Mouse (Mus musculus) layer of hippocampus, postnatal 25 days (tissue): ENCODE results near the gene Smad3. TPM values are rescaled to one million over a fixed set of nuclear protein-coding genes. Genes with fewer than 3 reads are reported as not detected.

Source experiments
- DNase-seq, 2 experiments: peaks; one replicate each; pipeline ENCODE4 v3.0.0; 2022; ENCODE audit warnings: mixed read lengths in 2 of 2, low spot score in 1 of 2; ENCODE audit errors: extremely low spot score in 1 of 2
- total RNA-seq, 2 experiments: library from RNA; stranded (reverse); gene quantifications; 2 replicates each; pipeline ENCODE4 v1.2.3; 2021

Smad3 gene
- total RNA-seq, 2 experiments from 2014 or later, result 38.0 to 44.6 TPM

GRCm38 (mm10) chr9:63668621-63669020 is 89.2 kb downstream of the Smad3 start:
- no peak for DNase-seq

- DNase-seq, result no peak
Measured at GRCm38 (mm10) chr9:63667373-63667724, 90.4 kb downstream of the Smad3 start.

- no peak for DNase-seq
Measured at GRCm38 (mm10) chr9:63666612-63667372, 91.0 kb downstream of the Smad3 start.

DNA sequence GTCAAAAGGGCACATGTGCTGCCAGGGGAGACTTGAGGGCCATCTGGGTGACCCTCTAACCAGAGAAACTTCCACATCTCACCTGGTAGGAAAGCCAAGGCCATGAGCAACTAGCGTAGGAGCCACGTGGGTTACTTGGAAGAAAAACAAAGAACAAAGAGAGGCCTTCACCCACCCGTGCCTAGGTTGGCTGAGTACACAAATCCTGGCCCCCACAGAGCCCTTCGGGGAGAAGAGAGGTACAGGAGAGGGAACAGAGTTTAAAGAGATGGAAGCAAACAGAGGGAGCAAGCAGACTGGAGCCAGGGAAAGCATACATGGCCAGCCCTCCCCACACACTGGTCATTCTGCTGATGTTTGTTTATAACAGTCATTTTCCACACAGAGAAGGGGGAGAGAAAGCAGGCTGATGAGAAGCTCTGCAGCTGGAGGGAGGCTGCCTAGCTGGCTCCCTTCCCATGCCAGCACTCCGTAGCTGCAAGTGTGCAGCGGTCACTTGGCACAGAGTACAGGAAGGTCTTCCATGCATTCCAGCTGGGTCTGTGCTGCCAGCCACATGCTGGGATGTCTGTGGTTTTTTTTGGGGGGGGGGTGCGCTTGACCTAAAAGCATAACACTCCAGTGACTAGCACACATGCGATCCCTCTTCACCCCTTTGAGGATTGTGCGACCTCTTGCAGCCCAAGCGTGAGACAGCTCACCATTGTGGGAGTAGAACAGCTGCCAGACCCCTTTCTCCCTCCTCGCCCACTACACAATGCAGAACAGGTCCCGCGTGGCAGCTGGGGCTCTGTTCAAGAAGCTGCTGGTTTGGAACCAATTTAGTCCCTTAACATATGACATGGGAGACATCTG is 92.8 kb downstream of the Smad3 start:
- no peak for DNase-seq

DNA sequence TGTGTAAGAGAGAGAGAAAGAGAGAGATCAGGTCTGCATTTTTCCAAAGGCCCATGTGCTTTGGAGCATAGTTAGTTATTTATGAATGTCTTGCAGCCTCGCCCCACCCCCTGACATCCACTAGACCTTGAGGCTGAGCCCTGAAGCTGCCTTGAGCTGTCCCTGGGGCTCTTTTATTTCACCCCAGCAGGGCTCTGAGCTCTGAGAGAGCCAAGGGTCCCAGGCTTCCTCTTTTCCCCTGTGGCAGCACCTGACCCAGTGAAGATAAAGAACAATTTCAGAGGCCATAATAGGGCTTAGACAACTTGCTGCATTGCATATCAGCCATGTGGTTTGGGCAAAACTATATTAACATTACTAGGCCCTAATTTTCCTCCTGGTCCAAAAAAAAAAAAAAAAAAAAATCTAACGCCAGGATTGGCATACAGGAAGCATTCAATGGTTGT is 93.5 kb downstream of the Smad3 start:
- no peak for DNase-seq

- no peak for DNase-seq
Measured at GRCm38 (mm10) chr9:63663222-63663621, 94.6 kb downstream of the Smad3 start.

- no peak for DNase-seq
Measured at GRCm38 (mm10) chr9:63662759-63663158, 95.0 kb downstream of the Smad3 start.

DNA sequence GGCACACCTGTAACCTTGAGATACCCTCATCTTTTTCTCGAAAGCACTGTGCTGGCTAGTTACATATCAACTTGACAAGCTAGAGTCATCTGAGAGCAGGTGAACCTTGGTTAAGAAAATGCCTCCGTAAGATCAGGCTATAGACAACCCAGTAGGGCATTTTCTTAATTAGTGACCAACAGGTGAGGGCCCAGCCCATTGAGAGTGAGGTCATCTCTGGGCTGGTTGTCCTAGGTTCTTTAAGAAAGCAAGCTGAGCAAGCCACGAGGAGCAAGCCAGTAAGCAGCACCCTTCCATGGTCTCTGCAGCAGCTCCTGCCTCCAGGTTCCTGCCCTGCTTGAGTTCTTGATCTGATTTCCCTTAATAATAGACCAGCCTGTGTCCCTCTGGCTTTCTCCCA is 97.1 kb downstream of the Smad3 start:
- no peak for DNase-seq

GRCm38 (mm10) chr9:63660061-63660460 is 97.7 kb downstream of the Smad3 start:
- no peak for DNase-seq

DNA sequence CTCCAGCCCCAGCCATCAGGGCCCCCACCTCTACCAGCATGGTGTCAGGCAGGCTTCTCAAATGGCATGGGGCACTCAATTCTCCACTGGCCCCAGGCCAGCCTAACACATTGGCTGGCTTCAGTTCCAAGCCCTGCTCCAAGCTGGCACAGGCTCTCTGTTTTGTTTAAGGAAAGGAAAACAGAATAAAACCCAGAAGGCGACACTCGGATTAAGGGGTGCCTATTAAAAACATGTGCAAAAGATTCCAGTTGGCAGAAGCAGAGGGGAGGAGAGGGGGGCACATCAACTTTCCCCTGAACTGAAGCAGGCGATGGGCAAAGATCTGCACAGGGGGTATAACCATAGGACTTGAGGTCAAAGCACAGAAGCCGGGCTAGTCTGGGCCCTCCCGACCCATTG is 98.8 kb downstream of the Smad3 start:
- no peak for DNase-seq

DNA sequence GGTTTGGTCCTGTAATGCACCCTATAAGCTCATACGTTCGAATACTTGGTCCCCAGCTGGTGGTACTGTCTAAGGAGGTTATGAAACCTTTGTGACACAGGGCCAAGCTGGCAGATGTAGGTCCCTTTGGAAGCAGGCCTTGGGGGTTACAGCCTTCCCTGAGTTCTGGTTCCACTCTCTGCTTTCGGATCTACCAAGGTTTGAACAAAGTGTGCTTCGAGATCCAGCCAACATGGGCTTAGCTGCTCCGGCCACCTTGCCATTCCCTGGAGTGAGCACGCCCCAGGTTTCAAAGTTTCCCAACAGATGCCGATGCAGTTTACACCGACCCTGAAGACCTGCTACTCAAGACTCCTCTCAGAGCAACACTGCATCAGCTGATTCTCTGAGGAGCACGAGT is 99.4 kb downstream of the Smad3 start:
- DNase-seq, result no peak

GRCm38 (mm10) chr9:63657167-63657566 is 100.6 kb downstream of the Smad3 start:
- DNase-seq, result no peak

GRCm38 (mm10) chr9:63655092-63655491 is 102.7 kb downstream of the Smad3 start:
- no peak for DNase-seq

DNA sequence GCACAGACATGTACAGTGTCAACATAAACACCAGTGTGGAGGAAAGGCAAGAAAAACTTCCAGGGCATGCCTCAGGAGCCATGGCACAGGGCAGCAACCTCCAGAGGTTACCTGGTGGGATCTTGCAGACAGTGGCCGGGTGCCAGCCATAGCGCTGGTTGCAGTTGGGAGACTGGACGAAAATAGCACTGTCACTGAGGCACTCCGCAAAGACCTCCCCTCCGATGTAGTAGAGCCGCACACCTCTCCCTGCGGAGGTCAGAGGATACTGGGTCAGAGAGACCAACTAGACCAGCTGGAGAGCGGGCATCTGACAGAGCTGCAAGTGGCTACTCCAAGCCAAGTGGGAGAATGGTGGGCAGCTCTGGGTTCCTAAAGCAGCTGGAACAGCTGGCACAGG is 103.2 kb downstream of the Smad3 start:
- no peak for DNase-seq

- peak in 1 of 2 experiments; percentile 36 for DNase-seq
Measured at GRCm38 (mm10) chr9:63653666-63654065, 104.1 kb downstream of the Smad3 start.

DNA sequence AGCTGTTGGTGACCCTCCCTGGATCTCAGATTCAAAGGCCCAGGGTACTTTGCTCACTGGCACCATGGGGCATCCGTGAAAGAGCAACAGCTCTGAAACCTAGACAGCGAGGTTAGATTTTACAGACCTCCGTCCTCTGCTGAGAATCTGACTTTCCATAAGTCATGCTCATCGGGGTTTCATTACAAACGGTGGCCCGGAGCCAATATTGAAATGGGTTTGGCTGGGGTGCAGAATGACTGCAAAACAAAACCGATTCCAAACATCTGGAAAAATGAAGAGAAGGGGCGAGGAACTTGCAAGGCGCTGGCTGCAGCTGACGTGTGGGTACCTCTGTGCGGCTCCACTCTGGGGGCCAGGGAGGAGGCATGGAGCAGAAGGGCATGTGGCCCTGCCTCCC is 106.2 kb downstream of the Smad3 start:
- DNase-seq, result no peak

DNA sequence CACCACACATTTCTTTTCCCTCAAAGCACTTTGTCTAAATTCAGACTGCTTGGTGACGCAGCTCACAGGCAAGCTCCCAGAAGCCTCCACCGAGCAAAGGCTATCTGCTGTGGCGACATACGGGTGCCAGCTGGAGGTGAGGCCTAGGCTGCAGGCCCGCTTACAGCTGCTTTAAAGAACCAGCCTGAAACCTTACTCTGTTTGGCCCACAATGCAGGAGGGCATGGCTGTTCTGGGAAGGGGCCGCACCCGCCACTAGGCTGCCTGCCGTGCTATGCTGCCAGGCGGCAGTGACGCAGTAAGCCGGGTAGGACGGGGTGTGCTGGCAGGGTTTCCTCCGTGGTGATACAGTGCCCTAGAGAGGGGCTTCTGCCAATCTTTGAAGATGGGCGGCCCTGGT is 106.9 kb downstream of the Smad3 start:
- no peak for DNase-seq

GRCm38 (mm10) chr9:63649841-63650545 is 107.8 kb downstream of the Smad3 start:
- no peak for DNase-seq

- DNase-seq, result no peak
Measured at GRCm38 (mm10) chr9:63648520-63648918, 109.3 kb downstream of the Smad3 start.

DNA sequence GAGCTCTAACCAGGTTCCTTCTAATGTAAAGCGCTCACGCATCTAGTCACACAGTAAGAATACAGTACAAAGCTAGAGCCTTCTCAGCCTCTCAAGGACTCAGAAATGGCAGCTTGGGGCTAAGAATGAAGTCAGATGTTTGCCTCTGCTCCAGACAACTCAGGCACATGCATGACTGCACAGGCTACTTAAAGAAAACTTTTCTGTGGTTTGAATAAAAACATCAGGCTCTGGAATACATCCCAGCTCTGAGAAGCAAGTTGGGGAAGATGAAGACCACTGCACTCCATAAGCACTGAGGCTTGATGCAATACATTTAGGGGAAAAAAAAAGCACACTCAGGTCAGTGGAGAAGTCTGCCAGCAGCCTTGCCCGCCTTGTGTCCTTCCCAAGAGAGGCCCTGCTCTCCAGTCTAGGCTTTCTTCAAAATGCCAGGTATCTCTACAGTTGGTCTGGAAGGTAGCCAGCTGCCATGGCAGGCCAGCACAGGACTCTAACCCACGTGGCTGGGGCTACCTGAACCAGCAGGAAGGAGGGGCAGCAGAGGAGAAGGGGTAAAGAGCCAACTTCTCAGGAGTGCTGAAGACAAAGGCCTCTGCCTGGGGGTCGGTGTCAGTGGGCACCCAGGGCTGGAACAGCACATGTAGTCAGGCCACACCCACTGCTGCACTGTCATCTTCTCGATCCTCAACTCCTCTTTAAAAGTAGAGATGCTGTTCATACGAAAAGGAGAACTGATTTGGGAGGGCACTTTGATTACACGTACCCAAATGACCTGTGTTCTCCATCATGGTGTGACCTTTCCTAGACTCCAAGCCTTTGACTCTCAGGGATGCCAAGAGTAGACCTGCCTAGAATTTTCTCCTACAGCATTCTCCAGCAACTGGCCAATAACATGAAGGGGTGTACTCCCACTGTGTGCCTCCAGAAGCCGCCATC is 109.9 kb downstream of the Smad3 start:
- DNase-seq, result no peak
